Mouse (Mus musculus) layer of hippocampus, adult 11-12 months (tissue): ENCODE data around the gene Nrxn3.

Source experiments
- DNase-seq: peaks from one replicate; pipeline ENCODE4 v3.0.0; 2022; ENCODE audit warnings: low spot score

Nrxn3 gene

DNA sequence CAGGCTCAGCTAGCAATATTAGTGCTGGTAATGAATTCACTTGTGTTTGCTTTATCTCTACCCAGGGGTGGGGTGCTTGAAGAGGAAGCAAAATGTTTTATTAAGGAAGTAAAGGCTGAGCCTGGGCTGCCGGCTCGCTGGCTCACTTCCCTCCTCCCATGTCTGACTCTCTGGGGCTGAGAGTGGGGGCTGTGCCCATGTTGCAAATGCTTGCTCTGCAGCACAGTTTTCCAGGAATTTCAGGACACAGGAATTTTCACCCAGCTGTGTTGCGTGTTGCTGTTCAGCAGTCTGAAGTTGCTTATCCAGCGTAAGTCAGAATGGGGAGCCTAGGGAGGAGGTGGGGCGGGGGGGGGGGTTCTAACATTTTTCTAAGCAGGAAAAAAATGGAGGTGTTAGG, 89.5 kb downstream of the Nrxn3 start:
- DNase-seq: no peak

- DNase-seq: no peak
Observed at GRCm38 (mm10) chr12:88816865-88817264, 94.2 kb downstream of the Nrxn3 start.

DNA sequence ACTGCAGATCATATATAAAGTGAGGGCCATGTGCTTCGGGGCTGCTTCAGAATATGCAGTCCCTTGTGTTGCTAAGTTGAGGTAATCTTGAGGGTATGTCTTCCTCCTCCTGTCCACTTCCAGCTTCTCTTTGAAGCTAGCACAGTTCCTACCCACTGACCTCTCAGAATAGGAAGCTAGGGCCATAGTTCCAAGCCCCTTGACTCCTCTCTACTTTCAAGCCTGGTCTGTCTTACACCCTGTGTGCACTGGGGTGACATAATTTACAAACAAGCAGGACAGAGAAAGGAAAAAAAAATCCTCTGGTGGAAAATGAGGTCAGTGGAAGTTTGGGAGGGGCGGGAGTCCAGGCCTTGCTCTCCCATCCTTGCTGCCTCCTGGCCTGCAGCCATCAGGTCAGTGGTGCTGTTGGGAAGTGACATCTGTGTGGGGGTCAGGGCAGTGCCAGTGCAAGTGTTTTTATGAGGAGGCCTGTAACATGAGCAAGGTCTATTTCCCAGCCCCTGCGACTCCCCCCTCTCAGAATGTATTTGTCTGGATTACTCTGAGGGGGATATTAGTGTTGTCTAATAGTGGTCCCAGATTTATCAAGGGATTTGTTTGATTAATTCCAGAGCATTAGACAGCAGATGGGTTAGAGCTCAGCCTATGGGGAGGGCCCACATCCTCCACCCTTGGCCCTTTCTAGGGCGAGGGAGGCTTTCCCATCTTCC, 96.1 kb downstream of the Nrxn3 start:
- no peak for DNase-seq

- DNase-seq: no peak
Observed at GRCm38 (mm10) chr12:88819335-88819709, 96.6 kb downstream of the Nrxn3 start.

- no peak for DNase-seq
Observed at GRCm38 (mm10) chr12:88820131-88820530, 97.5 kb downstream of the Nrxn3 start.

GRCm38 (mm10) chr12:88830851-88831250, 108.2 kb downstream of the Nrxn3 start:
- no peak for DNase-seq

DNA sequence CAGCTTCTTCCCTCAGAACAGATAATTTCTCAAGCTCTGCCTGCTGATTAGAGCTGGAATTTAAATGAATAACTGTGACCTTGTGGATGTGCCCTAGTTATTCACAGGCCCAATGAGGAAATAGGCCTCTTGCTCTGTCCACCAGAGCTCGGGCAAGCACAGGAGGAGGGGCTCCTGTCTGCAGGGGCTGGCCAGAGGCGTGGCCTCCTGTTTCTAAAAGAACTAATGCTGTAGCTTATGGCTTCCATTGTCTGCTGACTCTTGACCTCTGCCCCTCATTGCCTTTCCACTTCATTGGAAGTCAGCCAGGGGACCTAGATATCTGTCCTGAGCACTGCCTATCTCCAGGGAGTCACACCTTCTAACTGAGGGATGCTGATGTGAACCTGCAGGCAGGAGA, 113.1 kb downstream of the Nrxn3 start:
- no peak for DNase-seq

GRCm38 (mm10) chr12:88839724-88840123, 117.0 kb downstream of the Nrxn3 start:
- DNase-seq: no peak

DNA sequence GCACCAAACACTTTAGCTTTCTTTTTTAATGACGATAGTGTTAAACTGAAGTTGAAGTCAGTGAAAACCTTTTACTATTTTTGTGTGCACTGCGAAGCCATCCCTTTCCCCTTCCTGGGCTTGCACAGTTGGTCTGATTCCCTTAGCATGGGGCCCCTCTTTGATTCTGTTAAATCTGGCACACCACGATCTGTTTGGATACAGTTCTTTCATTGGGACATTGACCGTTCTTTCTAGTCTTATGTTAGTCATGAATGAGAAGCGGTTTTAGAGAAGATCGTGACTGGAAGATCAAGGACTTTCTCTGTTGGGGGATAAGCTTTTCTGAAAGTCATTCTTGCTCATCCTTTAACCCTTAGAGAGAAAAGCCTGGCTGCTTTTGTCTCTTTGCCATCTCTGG, 118.7 kb downstream of the Nrxn3 start:
- DNase-seq: no peak

DNA sequence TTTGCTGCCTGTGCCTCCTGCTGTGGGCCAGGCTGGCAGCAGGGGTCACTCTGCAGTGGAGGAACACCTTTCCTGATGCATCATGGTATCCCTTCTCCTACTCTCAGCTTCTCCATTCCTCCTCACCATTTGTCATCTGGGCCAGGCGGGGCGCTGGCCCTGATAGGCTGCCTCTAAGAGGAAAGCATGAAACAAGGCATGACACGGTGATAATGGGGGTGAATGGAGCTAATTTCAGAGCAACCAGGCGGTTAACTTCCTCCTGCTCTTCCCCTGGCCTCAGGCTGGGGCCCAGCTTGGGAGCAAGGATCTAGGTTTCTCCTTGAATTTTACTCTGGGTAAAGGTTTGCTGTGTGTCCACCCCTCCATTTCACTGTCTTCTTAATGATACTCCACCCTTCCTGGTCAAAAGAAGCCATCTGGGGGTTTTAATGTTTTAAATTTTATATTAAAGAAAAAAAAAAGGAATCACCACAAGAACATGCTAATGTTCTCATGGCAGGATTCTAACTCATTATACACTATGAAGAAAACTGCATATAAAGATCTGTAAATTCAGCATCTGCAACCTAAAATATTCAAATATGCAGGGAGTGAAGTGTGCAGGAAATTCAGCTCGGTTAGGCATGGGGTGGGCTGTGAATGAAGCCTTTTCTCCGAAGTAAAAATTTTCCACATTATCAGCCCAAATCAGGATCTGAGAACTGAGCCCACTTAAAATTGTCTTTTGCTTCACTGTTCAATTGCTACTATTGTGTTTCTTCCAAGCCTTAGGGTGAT, 127.9 kb downstream of the Nrxn3 start:
- DNase-seq: no peak

DNA sequence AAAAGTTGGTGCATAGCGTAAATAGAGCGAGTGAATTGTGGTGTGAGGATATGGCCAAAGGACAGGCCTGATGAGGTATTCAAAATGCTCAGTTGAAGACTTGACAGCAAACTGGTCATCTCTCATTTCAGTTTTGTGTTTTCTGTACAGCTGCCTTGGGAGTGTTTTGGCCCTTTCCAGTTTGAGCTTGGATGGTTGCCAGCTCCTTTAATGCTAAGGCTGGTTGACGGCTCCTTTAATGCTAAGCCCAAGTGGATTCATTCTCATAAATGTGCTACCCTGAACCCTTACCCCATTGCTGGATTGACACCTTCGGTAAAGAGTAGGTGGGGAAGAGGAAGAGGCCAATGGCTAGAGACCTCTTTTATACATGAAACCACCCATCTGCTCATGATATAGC, 131.4 kb downstream of the Nrxn3 start:
- no peak for DNase-seq

DNA sequence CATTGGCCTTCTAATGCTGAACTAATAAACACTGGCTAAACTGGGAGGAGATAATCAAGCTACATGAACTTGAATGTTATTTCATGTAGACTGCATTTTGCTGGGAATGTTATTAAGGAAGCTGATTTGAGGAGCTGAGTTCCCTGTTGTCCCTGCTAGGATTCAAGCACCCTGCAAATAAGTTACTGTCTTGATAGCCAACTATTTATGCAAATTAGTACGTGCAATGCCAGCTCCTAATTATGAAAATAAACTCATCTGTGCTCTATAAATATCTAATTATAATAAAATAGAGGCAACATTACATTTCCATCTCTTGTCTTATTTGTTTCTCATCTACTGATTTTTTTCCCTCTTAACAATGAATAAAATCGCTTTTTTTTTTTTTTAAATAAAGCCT, 135.0 kb downstream of the Nrxn3 start:
- DNase-seq: no peak

GRCm38 (mm10) chr12:88859456-88860345, 137.0 kb downstream of the Nrxn3 start:
- DNase-seq: no peak

DNA sequence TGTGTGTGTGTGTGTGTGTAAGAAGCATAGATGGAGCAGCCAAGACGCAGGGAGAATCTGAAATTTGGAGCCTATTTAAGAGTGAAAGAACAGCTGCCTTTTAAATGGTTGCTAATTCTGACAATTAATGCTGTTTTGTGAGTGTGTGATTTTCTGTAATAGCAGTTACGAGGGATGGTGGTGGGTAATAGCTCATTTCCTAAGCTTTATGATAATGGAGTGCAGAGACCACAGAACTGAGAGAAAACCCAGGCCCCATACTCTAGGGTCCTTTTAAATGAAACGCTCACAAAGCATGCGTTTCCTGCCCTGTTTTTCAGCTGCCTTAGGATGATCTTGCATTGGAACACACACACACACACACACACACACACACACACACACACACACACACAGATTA, 137.7 kb downstream of the Nrxn3 start:
- DNase-seq: no peak

GRCm38 (mm10) chr12:88863069-88863468, 140.4 kb downstream of the Nrxn3 start:
- no peak for DNase-seq

GRCm38 (mm10) chr12:88868288-88868687, 145.6 kb downstream of the Nrxn3 start:
- no peak for DNase-seq

GRCm38 (mm10) chr12:88897331-88897730, 174.7 kb downstream of the Nrxn3 start:
- DNase-seq: no peak

- no peak for DNase-seq
Observed at GRCm38 (mm10) chr12:88900014-88900727, 177.5 kb downstream of the Nrxn3 start.

GRCm38 (mm10) chr12:88900728-88901080, 178.0 kb downstream of the Nrxn3 start:
- DNase-seq: no peak

- no peak for DNase-seq
Observed at GRCm38 (mm10) chr12:88910761-88911160, 188.1 kb downstream of the Nrxn3 start.

DNA sequence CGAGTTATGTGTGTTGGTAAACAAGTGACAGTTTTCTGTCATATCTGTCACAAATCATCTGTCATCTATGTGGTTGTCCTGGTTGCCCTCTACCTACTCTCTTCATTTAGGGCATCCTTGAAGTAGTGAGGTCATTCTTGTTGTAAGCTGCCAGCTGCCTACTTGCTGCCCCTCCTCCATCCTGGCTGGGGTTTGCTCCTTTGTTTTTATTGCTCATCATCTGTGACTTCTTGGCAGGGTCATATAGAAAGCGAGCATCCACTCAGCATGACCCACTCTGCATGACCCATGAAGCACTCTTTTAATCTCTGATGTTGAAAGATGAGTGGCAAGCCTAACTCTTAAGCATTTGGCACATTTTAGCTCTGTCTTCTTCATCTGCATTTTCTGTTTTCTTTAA, 194.1 kb downstream of the Nrxn3 start:
- no peak for DNase-seq

DNA sequence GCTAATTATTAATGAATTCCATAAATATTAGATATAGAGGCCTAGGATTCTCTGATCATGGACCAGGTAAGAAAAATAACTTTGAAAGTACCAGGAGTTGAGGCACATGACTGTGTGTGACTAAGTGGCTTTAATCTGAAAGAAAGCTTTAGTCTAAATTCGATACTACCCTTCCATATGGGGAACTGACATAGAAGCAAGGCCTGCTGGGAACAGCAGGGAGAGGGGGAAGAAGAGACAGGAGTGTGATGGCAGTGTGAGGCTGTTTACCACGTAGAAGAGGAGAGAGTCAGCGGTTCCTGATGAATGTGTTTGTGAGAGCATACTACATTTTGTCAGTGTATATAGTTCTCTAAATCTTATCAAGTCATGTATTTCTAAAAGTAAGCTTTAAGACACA, 202.2 kb downstream of the Nrxn3 start:
- DNase-seq: no peak
